Mouse (Mus musculus) neutrophil, adult 59 days (primary cell): Measurements from ENCODE around the gene Csrnp3. TPM values are rescaled to one million over a fixed set of nuclear protein-coding genes. Genes with fewer than 3 reads are reported as not detected.

Experiments
- total RNA-seq, 2 experiments: library from RNA; stranded (reverse); gene quantifications; 1 replicate in 1 of 2; 2 replicates in 1 of 2; pipeline ENCODE4 v1.2.4; 2023

The Csrnp3 gene
- not detected for total RNA-seq

DNA sequence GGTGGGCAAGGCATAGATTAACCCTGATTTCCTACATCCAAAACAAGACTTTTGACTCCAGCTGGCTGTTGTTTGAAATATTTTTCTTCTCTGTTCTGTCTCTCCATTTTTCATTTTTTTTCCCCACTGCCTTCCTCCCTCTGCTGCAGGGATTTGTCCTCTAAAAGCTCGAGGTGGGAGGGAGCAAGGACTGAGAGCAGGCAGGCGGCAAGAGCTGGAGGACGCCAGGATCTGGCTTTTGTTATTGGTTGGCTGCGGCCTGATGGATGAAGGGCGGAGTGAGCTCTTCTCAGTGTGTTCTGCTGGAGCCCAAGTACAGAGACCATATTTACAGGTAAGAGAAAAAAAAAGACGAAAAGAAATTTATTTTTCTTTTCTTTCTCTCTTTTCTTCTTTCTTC is at the start of gene Csrnp3:
Csrnp3 (plus strand) TSS at position 217 of the 400 bp plus-strand sequence.

Other genes starting within 250 kb of the Csrnp3 start
- gene Scn2a, start 225.0 kb upstream of the Csrnp3 start, total RNA-seq, result not detected